Mouse (Mus musculus) liver, embryonic 14.5 days (tissue): ENCODE measurements around the gene Baz2b.

Experiments
- CTCF ChIP-seq: IDR thresholded peaks from 2 replicates; pipeline ENCODE4 v1.5.1; 2016; ENCODE audit warnings: antibody characterized with exemption, low read depth, control low read depth
- EP300 ChIP-seq: IDR thresholded peaks from 2 replicates; pipeline ENCODE4 v1.6.1; 2016; ENCODE audit warnings: antibody characterized with exemption, low read depth

DNA sequence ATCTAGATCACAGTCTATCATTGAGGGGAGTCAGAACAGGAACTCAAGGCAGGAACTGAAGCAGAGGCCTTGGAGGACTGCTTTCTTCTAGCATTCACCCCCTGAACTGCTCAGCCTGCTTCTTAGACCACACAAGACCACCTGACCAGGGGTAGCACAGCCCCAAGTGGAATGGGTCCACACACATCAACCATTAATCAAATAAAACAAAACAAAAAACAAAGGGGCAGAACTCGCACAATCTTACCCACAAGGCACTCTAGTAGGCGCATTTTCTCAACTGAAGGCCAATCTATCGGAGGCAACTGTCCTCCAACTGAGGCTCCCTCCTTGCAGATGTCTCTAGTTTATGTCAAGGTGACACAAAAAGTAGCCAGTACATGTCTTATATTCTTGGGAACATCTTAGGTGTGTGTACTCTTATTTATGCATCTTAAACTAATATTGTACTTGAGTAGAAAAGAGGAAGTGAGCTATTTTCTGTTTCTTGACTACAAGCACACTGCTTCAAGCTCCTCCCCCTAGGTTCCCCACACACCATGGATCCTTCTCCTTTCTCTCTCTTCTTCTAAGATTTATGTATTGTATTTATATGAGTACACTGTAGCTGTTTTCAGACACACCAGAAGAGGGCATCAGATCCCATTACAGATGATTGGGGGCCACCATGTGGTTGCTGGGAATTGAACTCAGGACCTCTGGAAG, 189.9 kb downstream of the Baz2b start:
- TF ChIP-seq CTCF (no peak), EP300 (no peak)
